Mouse (Mus musculus): ENCODE results near the gene Ank3.

GRCm38 (mm10) chr10:70006380-70006779 lies 607.8 kb downstream of the Ank3 start:
- TF ChIP-seq CTCF (IDR thresholded peaks at IDR 0.05; ENCODE audit: extremely low read depth, insufficient read length, insufficient replicate concordance, low read depth, low read length) (no peak), POLR2A (IDR thresholded peaks at IDR 0.05; ENCODE audit: low read depth, low read length) (no peak)
